Mouse (Mus musculus): ENCODE results near the gene Prcp. TPM values are rescaled to one million over a fixed set of nuclear protein-coding genes. Genes with fewer than 3 reads are reported as not detected.
"Not testable (repeated sequence)": the region's sequence is repeated elsewhere in the genome, so short reads cannot be mapped to it uniquely, and the experiment has no call there.

Prcp gene
- polyA plus RNA-seq, 1 experiment from 2014 or later, result 21.1 TPM

- Histone ChIP-seq H3K9me3 (ENCODE audit: control insufficient read depth, low read length) (no peaks in the 10 kb centered on the region), H3K27me3 (ENCODE audit: control insufficient read depth, insufficient read depth, low read length) (no peaks in the 10 kb centered on the region), H3K4me1 (replicated peaks; ENCODE audit: control insufficient read depth, insufficient read depth, low read length) (no peaks in the 10 kb centered on the region), H3K4me3 (replicated peaks; ENCODE audit: low read length) (no peak overlapping the region), H3K27ac (no peak overlapping the region), H3K9ac (no peak overlapping the region), H3K36me3 (replicated peaks; ENCODE audit: control insufficient read depth, insufficient read depth) (no peaks in the 10 kb centered on the region), H3K4me2 (replicated peaks) (no peak overlapping the region)
- DNase-seq (ENCODE audit: low spot score), result no peak
- no peak for ATAC-seq (ENCODE audit: low FRiP score)
- WGBS, result 91% methylated on average over 2 of the region's 2 CpGs
Observed at GRCm38 (mm10) chr7:92952210-92952609, 77.9 kb downstream of the Prcp start.

- no peak overlapping the region for H3K4me2 ChIP-seq (replicated peaks)
- ATAC-seq (ENCODE audit: low FRiP score) (no peak), DNase-seq (ENCODE audit: low spot score) (no peak)
- no peaks in the 10 kb centered on the region for H3K27me3 ChIP-seq (ENCODE audit: control insufficient read depth, insufficient read depth, low read length)
- WGBS, result 81% methylated on average over 3 of the region's 3 CpGs
- H3K4me1 ChIP-seq (replicated peaks; ENCODE audit: control insufficient read depth, insufficient read depth, low read length), result no peaks in the 10 kb centered on the region
- no peak overlapping the region for H3K27ac ChIP-seq
- H3K9me3 ChIP-seq (ENCODE audit: control insufficient read depth, low read length), result no peaks in the 10 kb centered on the region
- no peaks in the 10 kb centered on the region for H3K36me3 ChIP-seq (replicated peaks; ENCODE audit: control insufficient read depth, insufficient read depth)
- no peak overlapping the region for H3K4me3 ChIP-seq (replicated peaks; ENCODE audit: low read length)
- H3K9ac ChIP-seq, result no peak overlapping the region
Observed at GRCm38 (mm10) chr7:92959758-92960157, 85.5 kb downstream of the Prcp start.

- Histone ChIP-seq H3K27ac (no peak overlapping the region), H3K4me1 (replicated peaks; ENCODE audit: control insufficient read depth, insufficient read depth, low read length) (no peaks in the 10 kb centered on the region), H3K4me2 (replicated peaks) (no peak overlapping the region), H3K9ac (no peak overlapping the region), H3K36me3 (replicated peaks; ENCODE audit: control insufficient read depth, insufficient read depth) (no peaks in the 10 kb centered on the region), H3K27me3 (ENCODE audit: control insufficient read depth, insufficient read depth, low read length) (no peaks in the 10 kb centered on the region), H3K4me3 (replicated peaks; ENCODE audit: low read length) (no peak overlapping the region), H3K9me3 (ENCODE audit: control insufficient read depth, low read length) (no peaks in the 10 kb centered on the region)
- no peak for ATAC-seq (ENCODE audit: low FRiP score)
- 57% methylated on average over 1 of the region's 1 CpGs for WGBS
- DNase-seq (ENCODE audit: low spot score), result no peak
Observed at GRCm38 (mm10) chr7:92961876-92962275, 87.6 kb downstream of the Prcp start.

- Histone ChIP-seq H3K4me3 (replicated peaks; ENCODE audit: low read length) (no peak overlapping the region), H3K27ac (no peak overlapping the region), H3K9me3 (ENCODE audit: control insufficient read depth, low read length) (no peaks in the 10 kb centered on the region), H3K4me2 (replicated peaks) (no peak overlapping the region), H3K36me3 (replicated peaks; ENCODE audit: control insufficient read depth, insufficient read depth) (no peaks in the 10 kb centered on the region), H3K4me1 (replicated peaks; ENCODE audit: control insufficient read depth, insufficient read depth, low read length) (no peaks in the 10 kb centered on the region), H3K27me3 (ENCODE audit: control insufficient read depth, insufficient read depth, low read length) (no peaks in the 10 kb centered on the region), H3K9ac (no peak overlapping the region)
- 74% methylated on average over 3 of the region's 3 CpGs for WGBS
- DNase-seq (ENCODE audit: low spot score), result peak; percentile 94
- ATAC-seq (ENCODE audit: low FRiP score), result no peak; the same call in 1 of the 2 replicates
Observed at GRCm38 (mm10) chr7:92964754-92965501, 90.7 kb downstream of the Prcp start.

- 64% methylated on average over 10 of the region's 10 CpGs for WGBS
- DNase-seq (ENCODE audit: low spot score), result peak; percentile 70
- no peak overlapping the region for H3K4me3 ChIP-seq (replicated peaks; ENCODE audit: low read length)
- H3K4me2 ChIP-seq (replicated peaks), result no peak overlapping the region
- H3K9me3 ChIP-seq (ENCODE audit: control insufficient read depth, low read length), result no peaks in the 10 kb centered on the region
- no peaks in the 10 kb centered on the region for H3K4me1 ChIP-seq (replicated peaks; ENCODE audit: control insufficient read depth, insufficient read depth, low read length)
- no peak overlapping the region for H3K9ac ChIP-seq
- H3K36me3 ChIP-seq (replicated peaks; ENCODE audit: control insufficient read depth, insufficient read depth), result no peaks in the 10 kb centered on the region
- ATAC-seq (ENCODE audit: low FRiP score), result peak; percentile 80; the same call in 1 of the 2 replicates
- no peak overlapping the region for H3K27ac ChIP-seq
- H3K27me3 ChIP-seq (ENCODE audit: control insufficient read depth, insufficient read depth, low read length), result no peaks in the 10 kb centered on the region
Observed at GRCm38 (mm10) chr7:92967381-92968127, 93.3 kb downstream of the Prcp start.

GRCm38 (mm10) chr7:92977429-92977828, 103.2 kb downstream of the Prcp start:
- ATAC-seq (ENCODE audit: low FRiP score) (no peak), DNase-seq (ENCODE audit: low spot score) (no peak)

GRCm38 (mm10) chr7:92978225-92978624, 104.0 kb downstream of the Prcp start:
- DNase-seq (ENCODE audit: low spot score), result no peak
- H3K27me3 ChIP-seq (ENCODE audit: control insufficient read depth, insufficient read depth, low read length), result no peaks in the 10 kb centered on the region
- no peak overlapping the region for H3K4me3 ChIP-seq (replicated peaks; ENCODE audit: low read length)
- H3K4me2 ChIP-seq (replicated peaks), result no peak overlapping the region
- no peak overlapping the region for H3K27ac ChIP-seq
- ATAC-seq (ENCODE audit: low FRiP score), result no peak
- H3K4me1 ChIP-seq (replicated peaks; ENCODE audit: control insufficient read depth, insufficient read depth, low read length), result no peaks in the 10 kb centered on the region
- no peaks in the 10 kb centered on the region for H3K36me3 ChIP-seq (replicated peaks; ENCODE audit: control insufficient read depth, insufficient read depth)
- no peaks in the 10 kb centered on the region for H3K9me3 ChIP-seq (ENCODE audit: control insufficient read depth, low read length)
- H3K9ac ChIP-seq, result no peak overlapping the region
- WGBS, result 76% methylated on average over 4 of the region's 4 CpGs

More at GRCm38 (mm10) chr7:92977429-92977828, 103.2 kb downstream of the Prcp start:
- H3K36me3 ChIP-seq (replicated peaks; ENCODE audit: control insufficient read depth, insufficient read depth), result no peaks in the 10 kb centered on the region
- no peaks in the 10 kb centered on the region for H3K9me3 ChIP-seq (ENCODE audit: control insufficient read depth, low read length)
- no peak overlapping the region for H3K9ac ChIP-seq
- no peak overlapping the region for H3K27ac ChIP-seq
- H3K27me3 ChIP-seq (ENCODE audit: control insufficient read depth, insufficient read depth, low read length), result no peaks in the 10 kb centered on the region
- no peaks in the 10 kb centered on the region for H3K4me1 ChIP-seq (replicated peaks; ENCODE audit: control insufficient read depth, insufficient read depth, low read length)
- no peak overlapping the region for H3K4me3 ChIP-seq (replicated peaks; ENCODE audit: low read length)
- 84% methylated on average over 3 of the region's 3 CpGs for WGBS
- H3K4me2 ChIP-seq (replicated peaks), result no peak overlapping the region

- H3K4me2 ChIP-seq (replicated peaks); H3K4me1 ChIP-seq (replicated peaks; ENCODE audit: control insufficient read depth, insufficient read depth, low read length); H3K27me3 ChIP-seq (ENCODE audit: control insufficient read depth, insufficient read depth, low read length); H3K27ac ChIP-seq; H3K9me3 ChIP-seq (ENCODE audit: control insufficient read depth, low read length); ATAC-seq (ENCODE audit: low FRiP score); H3K36me3 ChIP-seq (replicated peaks; ENCODE audit: control insufficient read depth, insufficient read depth); H3K9ac ChIP-seq; H3K4me3 ChIP-seq (replicated peaks; ENCODE audit: low read length); DNase-seq (ENCODE audit: low spot score): not testable (repeated sequence)
- WGBS, result 56% methylated on average over 7 of the region's 7 CpGs
Observed at GRCm38 (mm10) chr7:92978720-92979119, 104.5 kb downstream of the Prcp start.

GRCm38 (mm10) chr7:92980741-92981140, 106.5 kb downstream of the Prcp start:
- Histone ChIP-seq H3K4me1 (replicated peaks; ENCODE audit: control insufficient read depth, insufficient read depth, low read length) (peaks cover 14% of the 10 kb centered on the region; the same call in 1 of the 2 replicates), H3K4me2 (replicated peaks) (no peak overlapping the region)
- ATAC-seq (ENCODE audit: low FRiP score), result no peak

More at GRCm38 (mm10) chr7:92980741-92981140, 106.5 kb downstream of the Prcp start:
- Histone ChIP-seq H3K36me3 (replicated peaks; ENCODE audit: control insufficient read depth, insufficient read depth) (no peaks in the 10 kb centered on the region), H3K27ac (no peak overlapping the region), H3K4me3 (replicated peaks; ENCODE audit: low read length) (no peak overlapping the region), H3K27me3 (ENCODE audit: control insufficient read depth, insufficient read depth, low read length) (no peaks in the 10 kb centered on the region), H3K9ac (no peak overlapping the region), H3K9me3 (ENCODE audit: control insufficient read depth, low read length) (no peaks in the 10 kb centered on the region)
- no peak for DNase-seq (ENCODE audit: low spot score)
- 55% methylated on average over 2 of the region's 2 CpGs for WGBS
